Mouse (Mus musculus): ENCODE measurements around the gene Gm6793. TPM values are rescaled to one million over a fixed set of nuclear protein-coding genes. Genes with fewer than 3 reads are reported as not detected.
A peak's percentile ranks its signal among the peaks of the same experiment; 100 is the strongest.

The Gm6793 gene
- not detected in 2 replicates for polyA plus RNA-seq (2012; rRNA removed)

DNA sequence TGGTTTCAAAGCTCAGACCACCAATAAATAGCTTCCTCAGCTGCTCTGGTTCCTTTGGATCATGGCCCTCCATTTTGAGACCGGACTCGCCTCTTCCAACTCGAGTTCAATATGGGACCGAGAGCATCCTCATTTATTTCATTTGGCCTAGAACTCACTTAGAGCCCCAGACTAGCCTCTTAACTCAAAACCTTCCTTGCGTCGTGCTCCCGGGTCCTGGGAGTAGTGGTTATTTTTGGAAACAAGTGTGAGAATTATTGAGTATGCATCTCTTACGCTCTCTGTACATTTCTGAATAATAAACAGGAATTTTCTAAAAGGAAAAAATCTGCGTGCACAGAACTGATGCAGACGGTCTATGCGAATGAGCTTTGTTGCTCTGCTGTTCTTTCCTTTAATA, at the start of gene Gm6793:
TSS of gene Gm6793 (minus strand) at position 101 of the 400 bp plus-strand sequence.
- no peak within 1 kb of the TSS for H3K4me3 ChIP-seq (ENCODE audit: low read depth, low read length)
- WGBS = 94% methylated on average over 11 of the region's 11 CpGs
- TF ChIP-seq POLR2A (IDR thresholded peaks at IDR 0.05; ENCODE audit: low read depth, low read length) = no peak
- no peak for TF ChIP-seq CTCF (IDR thresholded peaks at IDR 0.05; ENCODE audit: extremely low read depth, insufficient read length, insufficient replicate concordance, low read depth, low read length)
- H3K36me3 ChIP-seq (ENCODE audit: control insufficient read depth, insufficient read depth, low read length) = peaks cover 18% of the 10 kb centered on the region
- H3K27ac ChIP-seq (ENCODE audit: insufficient read depth, low read depth, low read length) = no peak within 1 kb of the TSS
- H3K27me3 ChIP-seq (ENCODE audit: control insufficient read depth, insufficient read depth, low read length) = no peaks in the 10 kb centered on the region
- peaks cover 5% of the 10 kb centered on the region for H3K4me1 ChIP-seq (ENCODE audit: control insufficient read depth, insufficient read depth, insufficient read length, low read length)

DNA sequence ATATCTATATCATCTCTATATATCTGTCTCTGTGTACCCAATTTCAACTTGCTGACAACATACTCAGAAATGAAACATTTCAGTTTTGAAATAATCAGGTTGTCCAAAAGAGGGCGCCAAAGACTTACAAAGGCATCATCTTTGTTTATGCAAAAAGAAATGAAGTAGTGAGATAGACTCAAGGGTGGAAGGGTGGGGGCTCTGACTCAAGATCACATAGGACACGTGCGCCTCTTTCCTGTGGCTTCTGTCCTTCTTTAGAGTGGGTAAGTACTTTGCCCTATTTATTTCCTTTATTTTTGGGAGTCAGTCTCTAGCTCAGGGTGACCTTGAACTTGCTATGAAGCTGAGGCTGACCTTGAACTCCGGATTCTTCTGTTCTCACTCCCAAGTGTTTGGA, 46.5 kb upstream of the Gm6793 start:
- H3K4me1 ChIP-seq (ENCODE audit: control insufficient read depth, insufficient read depth, insufficient read length, low read length) = no peaks in the 10 kb centered on the region
- H3K27me3 ChIP-seq (ENCODE audit: control insufficient read depth, insufficient read depth, low read length) = no peaks in the 10 kb centered on the region
- H3K27ac ChIP-seq (ENCODE audit: insufficient read depth, low read depth, low read length) = no peak overlapping the region
- TF ChIP-seq CTCF (IDR thresholded peaks at IDR 0.05; ENCODE audit: extremely low read depth, insufficient read length, insufficient replicate concordance, low read depth, low read length) = no peak
- TF ChIP-seq POLR2A (IDR thresholded peaks at IDR 0.05; ENCODE audit: low read depth, low read length) = no peak
- 31% methylated on average over 4 of the region's 4 CpGs for WGBS
- no peak overlapping the region for H3K4me3 ChIP-seq (ENCODE audit: low read depth, low read length)
- H3K36me3 ChIP-seq (ENCODE audit: control insufficient read depth, insufficient read depth, low read length) = no peaks in the 10 kb centered on the region

DNA sequence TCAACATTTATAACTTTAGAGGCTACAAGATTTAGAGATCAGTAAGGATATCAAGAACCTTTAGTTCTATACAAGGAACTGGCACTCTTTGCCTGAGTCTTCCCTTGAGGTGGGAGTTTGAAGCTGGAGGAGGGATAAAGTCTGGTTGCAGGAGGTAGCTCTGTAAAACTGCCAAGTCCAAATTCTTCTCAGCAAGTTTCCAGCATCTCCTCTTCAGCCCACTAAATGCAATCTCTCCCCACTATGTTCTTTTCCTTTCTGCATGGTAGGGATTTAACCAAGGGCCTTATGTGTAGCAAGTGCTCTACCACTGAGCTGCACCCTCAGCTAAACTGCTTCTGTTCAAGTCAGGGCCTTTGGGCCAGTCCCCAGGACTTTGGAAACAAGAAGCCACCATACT, 39.6 kb upstream of the Gm6793 start:
- Histone ChIP-seq H3K4me3 (ENCODE audit: low read depth, low read length) (no peak overlapping the region), H3K27me3 (ENCODE audit: control insufficient read depth, insufficient read depth, low read length) (no peaks in the 10 kb centered on the region), H3K36me3 (ENCODE audit: control insufficient read depth, insufficient read depth, low read length) (no peaks in the 10 kb centered on the region), H3K27ac (ENCODE audit: insufficient read depth, low read depth, low read length) (no peak overlapping the region), H3K4me1 (ENCODE audit: control insufficient read depth, insufficient read depth, insufficient read length, low read length) (no peaks in the 10 kb centered on the region)
- no peak for TF ChIP-seq POLR2A (IDR thresholded peaks at IDR 0.05; ENCODE audit: low read depth, low read length)
- no peak for TF ChIP-seq CTCF (IDR thresholded peaks at IDR 0.05; ENCODE audit: extremely low read depth, insufficient read length, insufficient replicate concordance, low read depth, low read length)

DNA sequence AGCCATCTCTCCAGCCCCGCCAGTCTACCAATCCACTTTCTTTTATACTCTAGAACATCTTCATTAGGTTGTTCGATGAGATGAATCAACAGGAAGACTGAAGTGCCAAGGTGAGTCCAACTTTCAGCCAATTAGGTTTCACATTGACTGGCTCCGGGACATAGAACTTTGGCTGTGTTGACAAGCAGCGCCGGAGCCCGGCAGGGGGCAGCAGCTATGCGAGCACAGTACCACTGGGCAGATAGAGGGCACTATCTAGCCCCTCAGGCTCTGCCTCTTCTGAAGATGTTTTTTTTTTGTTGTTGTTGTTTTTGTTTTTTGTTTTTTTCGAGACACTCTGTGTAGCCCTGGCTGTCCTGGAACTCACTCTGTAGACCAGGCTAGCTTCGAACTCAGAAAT, 36.7 kb upstream of the Gm6793 start:
- Histone ChIP-seq H3K27ac (ENCODE audit: insufficient read depth, low read depth, low read length) (no peak overlapping the region), H3K4me1 (ENCODE audit: control insufficient read depth, insufficient read depth, insufficient read length, low read length) (no peaks in the 10 kb centered on the region), H3K4me3 (ENCODE audit: low read depth, low read length) (no peak overlapping the region), H3K27me3 (ENCODE audit: control insufficient read depth, insufficient read depth, low read length) (no peaks in the 10 kb centered on the region), H3K36me3 (ENCODE audit: control insufficient read depth, insufficient read depth, low read length) (no peaks in the 10 kb centered on the region)
- WGBS = 73% methylated on average over 9 of the region's 9 CpGs
- TF ChIP-seq CTCF (IDR thresholded peaks at IDR 0.05; ENCODE audit: extremely low read depth, insufficient read length, insufficient replicate concordance, low read depth, low read length) (no peak), POLR2A (IDR thresholded peaks at IDR 0.05; ENCODE audit: low read depth, low read length) (no peak)

DNA sequence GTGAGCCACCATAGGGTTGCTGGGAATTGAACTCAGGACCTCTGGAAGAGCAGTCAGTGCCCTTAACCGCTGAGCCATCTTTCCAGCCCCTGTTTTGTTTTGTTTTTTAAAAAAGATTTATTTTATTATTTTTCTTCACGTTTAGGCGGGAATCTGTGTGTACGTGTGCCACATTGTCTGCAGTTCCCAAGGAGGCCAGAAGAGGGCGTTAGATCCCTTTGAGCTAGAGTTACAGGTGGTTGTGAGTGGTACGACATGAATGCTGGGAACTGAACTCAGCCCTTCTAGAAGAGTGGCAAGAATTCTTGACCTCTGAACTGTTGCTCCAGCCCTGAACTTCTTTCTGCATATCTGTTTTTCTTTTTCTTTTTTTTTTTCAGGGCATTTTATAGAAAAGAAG, 35.1 kb upstream of the Gm6793 start:
- 79% methylated on average over 6 of the region's 6 CpGs for WGBS
- Histone ChIP-seq H3K4me1 (ENCODE audit: control insufficient read depth, insufficient read depth, insufficient read length, low read length) (no peaks in the 10 kb centered on the region), H3K36me3 (ENCODE audit: control insufficient read depth, insufficient read depth, low read length) (no peaks in the 10 kb centered on the region), H3K27ac (ENCODE audit: insufficient read depth, low read depth, low read length) (no peak overlapping the region), H3K4me3 (ENCODE audit: low read depth, low read length) (no peak overlapping the region), H3K27me3 (ENCODE audit: control insufficient read depth, insufficient read depth, low read length) (no peaks in the 10 kb centered on the region)
- no peak for TF ChIP-seq POLR2A (IDR thresholded peaks at IDR 0.05; ENCODE audit: low read depth, low read length)
- TF ChIP-seq CTCF (IDR thresholded peaks at IDR 0.05; ENCODE audit: extremely low read depth, insufficient read length, insufficient replicate concordance, low read depth, low read length) = no peak

DNA sequence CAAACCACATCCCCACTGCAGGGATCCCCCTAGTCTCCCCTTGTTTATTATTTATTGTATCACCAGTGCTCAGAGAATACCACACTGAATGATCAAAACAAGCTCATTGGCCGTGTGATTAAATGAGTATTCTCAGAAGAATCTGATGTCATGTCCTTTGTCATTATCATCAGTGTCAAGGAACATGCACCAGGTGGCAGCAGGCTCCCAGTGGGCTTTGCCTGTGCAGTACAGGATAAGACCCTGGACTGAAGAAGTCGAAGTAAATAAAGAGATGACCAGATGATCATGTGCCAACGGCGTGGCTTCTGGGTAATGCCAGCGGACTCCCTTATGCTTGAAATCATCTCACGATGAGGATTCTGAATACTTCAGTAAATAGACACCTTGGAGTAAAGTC, 33.5 kb upstream of the Gm6793 start:
- TF ChIP-seq CTCF (IDR thresholded peaks at IDR 0.05; ENCODE audit: extremely low read depth, insufficient read length, insufficient replicate concordance, low read depth, low read length) = no peak
- no peak for TF ChIP-seq POLR2A (IDR thresholded peaks at IDR 0.05; ENCODE audit: low read depth, low read length)
- no peaks in the 10 kb centered on the region for H3K36me3 ChIP-seq (ENCODE audit: control insufficient read depth, insufficient read depth, low read length)

DNA sequence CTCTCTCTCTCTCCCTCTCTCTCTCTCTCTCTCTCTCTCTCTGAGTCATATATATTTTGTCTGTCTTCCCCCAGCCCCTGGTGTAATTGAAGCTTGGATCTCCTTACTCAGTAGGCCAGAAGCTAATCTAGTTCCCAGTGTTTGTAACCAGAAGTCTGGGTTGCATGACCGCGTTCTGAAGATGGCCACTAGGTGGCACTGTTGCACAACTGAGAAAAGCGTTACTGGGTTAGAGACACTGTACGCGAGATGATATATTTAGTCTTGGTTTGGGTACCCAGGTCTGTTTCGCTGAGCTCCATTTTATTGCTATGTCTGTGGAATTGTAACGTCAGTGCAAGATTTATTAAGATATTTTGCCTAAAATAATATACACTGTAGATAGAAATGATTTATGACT, 31.1 kb upstream of the Gm6793 start:
- Histone ChIP-seq H3K27ac (ENCODE audit: insufficient read depth, low read depth, low read length) (no peak overlapping the region), H3K4me1 (ENCODE audit: control insufficient read depth, insufficient read depth, insufficient read length, low read length) (no peaks in the 10 kb centered on the region), H3K36me3 (ENCODE audit: control insufficient read depth, insufficient read depth, low read length) (no peaks in the 10 kb centered on the region), H3K4me3 (ENCODE audit: low read depth, low read length) (no peak overlapping the region), H3K27me3 (ENCODE audit: control insufficient read depth, insufficient read depth, low read length) (no peaks in the 10 kb centered on the region)
- TF ChIP-seq POLR2A (IDR thresholded peaks at IDR 0.05; ENCODE audit: low read depth, low read length) (no peak), CTCF (IDR thresholded peaks at IDR 0.05; ENCODE audit: extremely low read depth, insufficient read length, insufficient replicate concordance, low read depth, low read length) (peak; percentile 60; the same call in 1 of the 2 replicates)
- WGBS = 3% methylated on average over 7 of the region's 7 CpGs

More for the DNA sequence above, 33.5 kb upstream of the Gm6793 start:
- Histone ChIP-seq H3K4me3 (ENCODE audit: low read depth, low read length) (no peak overlapping the region), H3K27ac (ENCODE audit: insufficient read depth, low read depth, low read length) (no peak overlapping the region), H3K27me3 (ENCODE audit: control insufficient read depth, insufficient read depth, low read length) (no peaks in the 10 kb centered on the region), H3K4me1 (ENCODE audit: control insufficient read depth, insufficient read depth, insufficient read length, low read length) (no peaks in the 10 kb centered on the region)
- WGBS = 74% methylated on average over 6 of the region's 6 CpGs

DNA sequence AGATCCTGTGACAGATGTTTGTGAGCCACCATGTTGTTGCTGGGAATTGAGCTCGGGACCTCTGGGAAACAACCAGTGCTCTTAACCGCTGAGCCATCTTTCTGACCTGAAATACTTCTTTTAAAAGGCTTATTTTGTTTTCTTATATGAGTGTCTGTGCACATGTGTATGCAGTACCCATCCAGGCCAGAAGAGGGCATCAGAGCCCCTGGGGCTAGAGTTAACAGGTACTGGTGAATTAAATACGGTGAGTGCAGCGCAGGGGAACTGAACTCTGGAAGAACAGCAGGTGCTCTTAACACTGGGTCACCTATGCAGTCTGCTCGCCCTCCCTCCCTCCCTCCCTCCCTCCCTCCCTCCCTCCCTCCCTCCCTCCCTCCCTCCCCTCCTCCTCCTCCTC, 30.3 kb upstream of the Gm6793 start:
- no peaks in the 10 kb centered on the region for H3K36me3 ChIP-seq (ENCODE audit: control insufficient read depth, insufficient read depth, low read length)
- no peak overlapping the region for H3K27ac ChIP-seq (ENCODE audit: insufficient read depth, low read depth, low read length)
- H3K4me1 ChIP-seq (ENCODE audit: control insufficient read depth, insufficient read depth, insufficient read length, low read length) = no peaks in the 10 kb centered on the region
- 75% methylated on average over 4 of the region's 5 CpGs for WGBS
- H3K4me3 ChIP-seq (ENCODE audit: low read depth, low read length) = no peak overlapping the region
- TF ChIP-seq POLR2A (IDR thresholded peaks at IDR 0.05; ENCODE audit: low read depth, low read length) = no peak
- no peak for TF ChIP-seq CTCF (IDR thresholded peaks at IDR 0.05; ENCODE audit: extremely low read depth, insufficient read length, insufficient replicate concordance, low read depth, low read length)
- no peaks in the 10 kb centered on the region for H3K27me3 ChIP-seq (ENCODE audit: control insufficient read depth, insufficient read depth, low read length)
